Mouse (Mus musculus) hindbrain, embryonic 13.5 days (tissue): ENCODE results near the gene Srrd. TPM values are rescaled to one million over a fixed set of nuclear protein-coding genes. Genes with fewer than 3 reads are reported as not detected.

ENCODE experiments used
- ATAC-seq: fragments of 200-750 bp; cut with Nextera tagmentation; 2 replicates; pipeline ENCODE4 v1.8.0; 2017; ENCODE audit warnings: moderate TSS enrichment; ENCODE audit not compliant: low FRiP score
- H3K27ac ChIP-seq: fragments of 300-500 bp; sonication (generic); 2 replicates; pipeline ENCODE4 v1.5.1; 2015; ENCODE audit warnings: inconsistent platforms, mild to moderate bottlenecking, moderate library complexity
- H3K27me3 ChIP-seq: fragments of 300-500 bp; sonication (generic); 2 replicates; pipeline ENCODE4 v1.6.1; 2015; ENCODE audit warnings: mild to moderate bottlenecking, inconsistent platforms
- H3K36me3 ChIP-seq: fragments of 300-500 bp; sonication (generic); 2 replicates; pipeline ENCODE4 v1.6.1; 2015; ENCODE audit warnings: mild to moderate bottlenecking, inconsistent platforms
- H3K4me1 ChIP-seq: fragments of 300-500 bp; sonication (generic); replicated peaks from 2 replicates; pipeline ENCODE4 v1.6.1; 2015; ENCODE audit warnings: inconsistent platforms
- H3K4me2 ChIP-seq: fragments of 300-500 bp; sonication (generic); 2 replicates; pipeline ENCODE4 v1.6.1; 2015; ENCODE audit warnings: inconsistent platforms, mild to moderate bottlenecking, moderate library complexity
- H3K4me3 ChIP-seq: fragments of 300-500 bp; sonication (generic); 2 replicates; pipeline ENCODE4 v1.5.1; 2015; ENCODE audit warnings: mild to moderate bottlenecking, inconsistent platforms
- H3K9ac ChIP-seq: fragments of 300-500 bp; sonication (generic); 2 replicates; pipeline ENCODE4 v1.6.1; 2015; ENCODE audit warnings: mild to moderate bottlenecking, inconsistent platforms
- H3K9me3 ChIP-seq: fragments of 300-500 bp; sonication (generic); 2 replicates; pipeline ENCODE4 v1.6.1; 2016; ENCODE audit warnings: inconsistent platforms
- WGBS: fragments of 180-500 bp; shearing (Covaris S2); methylation state at CpG from one replicate; pipeline ENCODE4 v1.1.7; 2015; 5-methylcytosine and 5-hydroxymethylcytosine counted together
- polyA plus RNA-seq: library from polyadenylated mRNA; unstranded; fragments of >200 nt; fragmentation: Nextera tagmentation; extraction: Ambion mirVana; gene quantifications from 2 replicates; pipeline ENCODE4 v1.2.1, GENCODE M21; 2015

The Srrd gene
- polyA plus RNA-seq, 1 experiment from 2014 or later = 53.6 TPM

DNA sequence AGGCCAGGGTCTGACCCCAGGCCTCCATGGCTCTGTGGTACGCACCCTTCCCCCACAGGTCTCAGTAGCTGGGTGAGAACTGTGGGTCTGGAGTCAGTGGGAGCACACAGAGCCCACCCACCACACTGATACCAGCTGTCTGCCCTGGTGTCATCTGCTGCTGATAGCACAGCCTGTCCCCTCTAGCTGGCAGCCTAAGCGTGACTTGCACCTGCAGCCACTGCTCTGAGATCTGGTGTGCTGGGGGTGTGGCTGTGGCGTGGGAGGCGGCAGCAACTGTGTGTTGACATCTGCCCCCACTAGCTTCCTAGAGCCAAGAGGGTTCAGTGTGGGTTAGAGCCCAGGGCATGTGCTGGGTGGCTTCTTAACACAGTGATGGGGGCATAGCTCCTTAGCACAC is 33.3 kb upstream of the Srrd start:
- Histone ChIP-seq H3K4me1 (peaks cover 22% of the 10 kb centered on the region), H3K36me3 (peaks cover 77% of the 10 kb centered on the region)
- 85% methylated on average over 4 of the region's 4 CpGs for WGBS

DNA sequence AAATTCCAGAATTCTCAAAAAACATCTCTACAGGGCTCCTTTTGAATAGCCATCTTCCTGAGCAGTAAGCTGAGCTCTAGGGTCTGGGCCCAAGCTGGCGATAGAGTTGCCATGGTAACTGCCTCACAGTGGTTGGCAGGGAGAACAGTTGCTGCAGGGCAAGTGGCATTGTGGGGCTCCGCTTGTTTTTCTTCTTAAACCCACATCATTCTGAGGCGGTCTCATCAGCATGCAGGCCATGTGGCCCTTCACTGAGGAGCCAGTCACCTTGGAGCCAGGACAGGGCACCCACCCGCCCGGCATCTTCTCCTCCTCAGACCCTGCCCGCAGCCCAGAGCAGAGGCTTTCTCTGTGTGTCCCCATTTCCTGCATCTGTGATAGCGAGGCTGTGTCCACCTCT is 29.1 kb upstream of the Srrd start:
- no peak overlapping the region for H3K4me3 ChIP-seq
- H3K4me2 ChIP-seq = peak overlapping the region; percentile 36
- H3K27me3 ChIP-seq = no peaks in the 10 kb centered on the region
- H3K4me1 ChIP-seq = peaks cover 48% of the 10 kb centered on the region
- H3K9ac ChIP-seq = peak overlapping the region; percentile 66
- peak overlapping the region; percentile 94 for H3K27ac ChIP-seq
- H3K36me3 ChIP-seq = peaks cover 74% of the 10 kb centered on the region
- H3K9me3 ChIP-seq = no peaks in the 10 kb centered on the region
- WGBS = 11% methylated on average over 7 of the region's 7 CpGs
- peak; percentile 89 for ATAC-seq

More for the DNA sequence above, 33.3 kb upstream of the Srrd start:
- Histone ChIP-seq H3K9me3 (no peaks in the 10 kb centered on the region), H3K27me3 (no peaks in the 10 kb centered on the region), H3K4me3 (no peak overlapping the region), H3K9ac (peak overlapping the region; percentile 51; the same call in 1 of the 2 replicates), H3K27ac (no peak overlapping the region), H3K4me2 (no peak overlapping the region)
- ATAC-seq = no peak

DNA sequence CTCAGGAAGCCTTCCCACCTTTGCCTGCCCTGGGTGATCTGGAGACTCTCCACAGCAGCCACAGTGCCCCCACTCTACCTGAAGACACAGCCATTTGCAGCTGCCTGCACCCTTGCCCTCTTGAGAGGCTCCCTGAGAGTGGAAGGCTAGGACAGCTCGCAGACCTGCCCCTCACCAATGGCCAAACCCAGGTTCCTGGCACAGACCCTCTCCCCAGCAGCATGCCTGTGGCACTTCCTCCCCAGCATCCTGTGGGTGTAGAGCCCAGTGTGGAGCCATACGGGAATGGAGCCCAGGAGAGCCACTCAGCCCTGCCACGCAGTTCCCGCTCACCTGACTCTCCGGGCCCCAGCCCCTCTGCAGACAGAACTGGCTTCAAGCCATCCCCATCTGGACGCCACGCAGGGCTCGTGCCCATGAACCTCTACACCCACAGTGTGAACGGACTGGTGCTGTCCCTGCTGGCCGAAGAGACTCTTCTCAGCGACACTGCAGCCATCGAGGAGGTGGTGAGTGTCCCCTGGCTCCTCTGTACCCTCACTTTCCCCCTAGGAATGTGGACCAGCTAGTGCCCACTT is 27.5 kb upstream of the Srrd start:
- WGBS = 84% methylated on average over 12 of the region's 12 CpGs
- H3K4me1 ChIP-seq = peaks cover 48% of the 10 kb centered on the region
- H3K9me3 ChIP-seq = no peaks in the 10 kb centered on the region
- H3K4me3 ChIP-seq = no peak overlapping the region
- ATAC-seq = no peak
- H3K4me2 ChIP-seq = no peak overlapping the region
- H3K36me3 ChIP-seq = peaks cover 71% of the 10 kb centered on the region
- H3K9ac ChIP-seq = peak overlapping the region; percentile 53; the same call in 1 of the 2 replicates
- no peaks in the 10 kb centered on the region for H3K27me3 ChIP-seq
- peak overlapping the region; percentile 94 for H3K27ac ChIP-seq

DNA sequence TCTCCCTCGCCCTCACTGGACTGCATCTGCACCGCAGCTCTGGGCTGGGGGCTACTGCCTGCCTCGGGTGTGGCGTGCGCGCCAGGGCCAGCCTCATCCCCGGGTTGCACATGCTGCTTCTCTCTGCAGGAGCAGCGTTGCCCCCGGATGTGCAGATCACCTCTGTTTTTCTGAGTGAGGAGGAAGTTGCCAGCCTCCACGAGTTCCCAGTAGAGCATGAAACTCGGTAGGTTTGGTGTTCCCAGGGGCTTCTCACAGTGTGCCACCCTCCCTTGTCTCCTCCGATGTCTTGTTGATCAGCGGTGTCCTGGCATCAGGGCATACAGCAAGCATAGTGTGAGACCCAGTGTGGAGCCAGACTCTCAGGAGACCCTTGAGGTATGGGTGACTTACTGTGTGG is 26.5 kb upstream of the Srrd start:
- Histone ChIP-seq H3K27me3 (no peaks in the 10 kb centered on the region), H3K4me3 (no peak overlapping the region), H3K4me2 (no peak overlapping the region), H3K27ac (peak overlapping the region; percentile 46; the same call in 1 of the 2 replicates), H3K36me3 (peaks cover 71% of the 10 kb centered on the region), H3K4me1 (peaks cover 48% of the 10 kb centered on the region), H3K9me3 (no peaks in the 10 kb centered on the region), H3K9ac (peak overlapping the region; percentile 53)
- WGBS = 79% methylated on average over 13 of the region's 13 CpGs
- no peak for ATAC-seq

DNA sequence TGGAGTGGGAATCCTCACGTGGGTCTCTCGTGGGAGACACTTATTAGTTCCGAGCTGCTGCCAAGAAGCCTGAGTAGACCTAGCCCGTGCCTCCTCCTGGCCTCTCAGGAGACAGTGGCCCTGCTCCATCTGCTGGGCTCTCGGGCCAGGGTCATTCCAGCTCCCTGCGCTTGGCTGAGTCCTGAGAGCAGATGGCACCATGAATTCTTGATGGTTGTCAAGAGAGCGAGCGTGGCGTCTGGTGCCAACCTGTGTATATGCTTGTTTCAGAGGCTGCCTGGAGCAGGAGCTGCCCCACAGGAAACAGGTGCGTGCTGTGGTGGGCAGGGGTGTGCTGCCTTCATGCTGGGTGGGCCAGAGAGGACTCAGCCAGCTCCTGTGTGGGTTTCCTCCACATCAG is 25.8 kb upstream of the Srrd start:
- peaks cover 72% of the 10 kb centered on the region for H3K36me3 ChIP-seq

DNA sequence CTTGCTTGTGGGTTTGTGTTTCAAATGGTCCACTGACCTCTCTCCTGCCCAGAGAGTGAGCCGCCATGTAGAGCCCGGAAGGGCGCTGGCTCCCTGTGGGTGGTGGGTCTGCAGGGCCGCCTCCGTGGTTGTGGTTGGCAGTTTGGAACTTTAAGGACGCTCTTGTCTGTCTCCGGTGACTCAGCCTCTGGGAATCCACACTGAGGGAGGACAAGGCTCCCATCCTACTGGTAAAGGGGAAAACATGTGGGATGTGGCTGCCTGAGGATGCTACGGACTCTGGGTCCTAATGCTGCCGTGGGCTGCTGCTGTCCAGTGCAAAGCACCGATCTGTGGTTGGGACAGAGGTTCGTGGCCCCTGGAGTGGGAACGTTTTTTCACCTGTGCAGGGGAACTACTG is 25.1 kb upstream of the Srrd start:
- no peak overlapping the region for H3K27ac ChIP-seq
- no peak for ATAC-seq
- H3K36me3 ChIP-seq = peaks cover 75% of the 10 kb centered on the region
- peaks cover 45% of the 10 kb centered on the region for H3K4me1 ChIP-seq
- no peak overlapping the region for H3K9ac ChIP-seq
- no peaks in the 10 kb centered on the region for H3K9me3 ChIP-seq
- 91% methylated on average over 12 of the region's 12 CpGs for WGBS
- no peak overlapping the region for H3K4me3 ChIP-seq
- no peaks in the 10 kb centered on the region for H3K27me3 ChIP-seq
- no peak overlapping the region for H3K4me2 ChIP-seq

More for the DNA sequence above, 25.8 kb upstream of the Srrd start:
- Histone ChIP-seq H3K4me3 (no peak overlapping the region), H3K27ac (peak overlapping the region; percentile 46; the same call in 1 of the 2 replicates), H3K4me2 (no peak overlapping the region), H3K4me1 (peaks cover 48% of the 10 kb centered on the region), H3K9me3 (no peaks in the 10 kb centered on the region), H3K9ac (peak overlapping the region; percentile 53; the same call in 1 of the 2 replicates), H3K27me3 (no peaks in the 10 kb centered on the region)
- ATAC-seq = no peak
- 49% methylated on average over 10 of the region's 10 CpGs for WGBS

DNA sequence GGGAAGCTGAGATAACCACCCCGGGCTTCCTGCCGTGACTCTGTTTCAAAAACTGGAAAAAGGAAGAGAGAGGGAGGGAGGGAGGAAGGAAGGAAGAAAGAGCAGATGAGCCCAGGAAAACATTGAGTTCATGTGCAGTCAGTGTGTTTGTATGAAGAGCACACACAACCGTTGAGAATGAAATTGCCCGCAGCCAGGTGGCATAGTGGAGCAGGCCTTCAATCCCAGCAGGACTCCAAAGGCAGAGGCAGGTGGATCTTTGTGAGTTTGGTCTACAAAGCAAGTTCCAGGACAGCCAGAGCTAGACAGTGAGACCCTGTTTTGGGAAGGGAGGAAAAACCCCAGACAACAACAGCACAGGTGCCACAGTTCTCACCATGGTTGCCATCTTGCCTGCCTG is 24.5 kb upstream of the Srrd start:
- Histone ChIP-seq H3K4me1 (peaks cover 39% of the 10 kb centered on the region), H3K27me3 (no peaks in the 10 kb centered on the region), H3K9ac (no peak overlapping the region), H3K27ac (no peak overlapping the region), H3K4me2 (no peak overlapping the region), H3K4me3 (no peak overlapping the region), H3K36me3 (peaks cover 80% of the 10 kb centered on the region), H3K9me3 (no peaks in the 10 kb centered on the region)
- WGBS = 93% methylated on average over 4 of the region's 4 CpGs
- ATAC-seq = no peak

DNA sequence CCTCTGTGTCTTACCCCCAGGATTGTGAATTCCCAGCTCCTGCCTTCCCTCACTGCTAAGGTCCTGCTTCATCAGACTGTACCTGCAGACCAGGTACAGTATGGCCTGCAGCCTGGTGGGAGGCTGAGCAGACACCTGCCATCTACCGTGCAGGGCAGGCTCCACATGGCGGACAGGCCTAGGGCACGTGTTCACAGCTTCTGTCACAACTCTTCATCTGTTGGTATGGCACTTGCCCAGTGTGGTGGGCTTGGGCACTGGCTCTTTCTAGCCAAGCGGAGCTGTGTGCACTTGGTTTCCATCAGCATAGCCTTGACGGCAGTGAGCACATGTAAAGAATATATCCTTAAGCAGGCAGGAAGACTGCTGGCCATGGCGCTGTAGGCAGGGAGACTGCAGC is 24.0 kb upstream of the Srrd start:
- WGBS = 92% methylated on average over 6 of the region's 6 CpGs

DNA sequence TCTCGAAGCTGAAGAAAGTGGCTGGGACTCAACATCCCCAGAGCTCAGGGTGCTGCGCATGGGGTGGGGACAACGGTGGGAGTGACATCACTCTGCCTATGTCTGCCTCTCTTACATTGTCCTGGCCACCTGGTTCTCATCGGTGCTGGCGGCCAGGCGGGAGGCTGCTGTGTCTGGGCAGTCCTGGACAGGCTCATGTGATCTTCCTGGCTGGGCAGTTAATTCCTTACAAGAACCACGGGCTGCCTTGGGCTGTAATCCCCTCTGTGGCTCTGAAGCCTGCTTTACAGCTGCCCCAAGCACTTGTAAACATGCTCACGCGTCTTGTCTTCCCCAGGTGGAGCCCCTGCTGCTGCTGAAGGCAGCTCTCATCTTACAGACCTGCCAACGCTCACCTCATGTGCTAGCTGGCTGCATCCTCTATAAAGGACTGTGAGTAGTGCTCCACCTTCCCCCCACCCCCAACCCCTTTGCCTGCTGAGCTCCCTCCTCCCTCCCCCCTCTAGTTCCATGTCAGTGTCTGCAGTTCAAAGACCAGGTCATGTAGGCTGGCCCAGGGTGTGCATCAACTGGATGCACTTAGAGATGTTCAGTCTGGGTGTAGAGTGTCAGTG is 21.5 kb upstream of the Srrd start:
- no peaks in the 10 kb centered on the region for H3K27me3 ChIP-seq
- H3K4me1 ChIP-seq = peaks cover 8% of the 10 kb centered on the region
- no peak for ATAC-seq
- H3K4me3 ChIP-seq = no peak overlapping the region
- no peaks in the 10 kb centered on the region for H3K9me3 ChIP-seq
- WGBS = 81% methylated on average over 10 of the region's 10 CpGs
- H3K27ac ChIP-seq = no peak overlapping the region
- no peak overlapping the region for H3K9ac ChIP-seq
- no peak overlapping the region for H3K4me2 ChIP-seq
- H3K36me3 ChIP-seq = peaks cover 69% of the 10 kb centered on the region

More for the DNA sequence above, 24.0 kb upstream of the Srrd start:
- no peaks in the 10 kb centered on the region for H3K27me3 ChIP-seq
- ATAC-seq = no peak
- peaks cover 34% of the 10 kb centered on the region for H3K4me1 ChIP-seq
- H3K9ac ChIP-seq = no peak overlapping the region
- no peak overlapping the region for H3K27ac ChIP-seq
- H3K4me3 ChIP-seq = no peak overlapping the region
- H3K36me3 ChIP-seq = peaks cover 85% of the 10 kb centered on the region
- H3K4me2 ChIP-seq = no peak overlapping the region
- H3K9me3 ChIP-seq = no peaks in the 10 kb centered on the region

DNA sequence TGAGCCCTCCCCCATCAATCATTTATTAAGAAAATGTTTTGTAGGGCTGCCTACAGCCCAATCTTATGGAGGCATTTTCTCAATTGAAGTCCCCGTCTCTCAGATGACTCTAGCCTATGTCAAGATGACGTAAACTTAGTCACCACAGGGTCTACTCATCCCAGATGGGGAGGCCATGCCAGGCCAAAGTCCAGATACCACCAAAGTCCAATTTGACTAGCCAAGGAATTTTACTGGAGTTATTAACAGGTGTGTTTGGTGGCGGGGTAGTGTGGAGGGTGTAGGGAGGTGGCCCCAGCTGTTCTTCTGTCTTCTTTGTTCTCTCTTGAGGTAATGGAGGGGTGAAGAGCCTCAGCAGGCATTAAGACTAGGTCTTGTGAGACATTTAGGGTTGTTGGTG is 17.2 kb upstream of the Srrd start:
- H3K4me2 ChIP-seq = no peak overlapping the region
- peaks cover 74% of the 10 kb centered on the region for H3K36me3 ChIP-seq
- ATAC-seq = no peak

DNA sequence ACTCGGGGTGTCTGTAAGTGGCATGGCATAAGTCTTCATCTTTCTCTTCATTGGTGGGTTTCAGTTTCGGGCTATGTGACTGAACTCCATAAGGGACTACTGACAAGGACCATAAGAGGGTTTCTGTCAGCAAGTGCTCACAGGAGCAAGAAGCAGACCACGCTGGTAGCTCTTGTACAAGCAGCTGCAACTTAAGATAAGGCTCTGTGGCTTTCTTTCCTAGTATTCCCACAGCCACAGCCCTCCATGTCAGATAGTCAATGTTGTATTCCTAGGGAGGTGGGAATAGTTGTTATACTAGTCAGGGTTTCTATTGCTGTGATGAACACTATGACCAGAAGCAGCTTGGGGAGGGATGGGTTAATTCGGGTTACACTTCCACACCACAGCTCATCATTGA is 16.7 kb upstream of the Srrd start:
- Histone ChIP-seq H3K4me3 (no peak overlapping the region), H3K9me3 (no peaks in the 10 kb centered on the region), H3K4me1 (no peaks in the 10 kb centered on the region), H3K36me3 (peaks cover 74% of the 10 kb centered on the region), H3K27ac (no peak overlapping the region), H3K27me3 (no peaks in the 10 kb centered on the region), H3K9ac (no peak overlapping the region), H3K4me2 (no peak overlapping the region)
- WGBS = 96% methylated on average over 4 of the region's 4 CpGs
- ATAC-seq = no peak

More for the DNA sequence above, 17.2 kb upstream of the Srrd start:
- 94% methylated on average over 3 of the region's 3 CpGs for WGBS
- H3K4me3 ChIP-seq = no peak overlapping the region
- H3K4me1 ChIP-seq = no peaks in the 10 kb centered on the region
- H3K27me3 ChIP-seq = no peaks in the 10 kb centered on the region
- H3K9me3 ChIP-seq = no peaks in the 10 kb centered on the region
- no peak overlapping the region for H3K9ac ChIP-seq
- no peak overlapping the region for H3K27ac ChIP-seq

DNA sequence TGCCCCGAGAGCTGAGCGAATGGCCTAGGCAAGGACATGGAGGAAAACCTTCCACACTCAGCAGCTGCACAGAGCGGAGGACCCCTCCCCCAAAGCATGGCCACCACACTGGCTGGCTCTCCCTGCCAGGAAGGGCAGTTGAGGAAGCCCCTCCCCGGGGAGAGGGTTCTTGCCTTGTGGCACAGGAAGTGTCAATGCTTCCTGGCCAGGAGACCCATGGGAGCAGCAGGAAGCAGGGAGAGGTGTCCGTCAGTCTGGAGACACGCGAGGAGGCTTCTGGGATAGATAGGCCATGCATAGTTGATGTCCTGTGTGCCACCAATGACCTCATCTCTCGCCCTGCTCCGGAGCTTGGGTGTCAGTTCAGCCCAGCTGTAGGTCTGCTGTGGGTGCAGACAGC is 13.5 kb upstream of the Srrd start:
- Histone ChIP-seq H3K4me3 (no peak overlapping the region), H3K27ac (no peak overlapping the region; the same call in 1 of the 2 replicates), H3K4me2 (no peak overlapping the region), H3K4me1 (no peaks in the 10 kb centered on the region), H3K9me3 (no peaks in the 10 kb centered on the region), H3K36me3 (peaks cover 76% of the 10 kb centered on the region), H3K27me3 (no peaks in the 10 kb centered on the region), H3K9ac (no peak overlapping the region)
- ATAC-seq = no peak
- WGBS = 94% methylated on average over 9 of the region's 9 CpGs

DNA sequence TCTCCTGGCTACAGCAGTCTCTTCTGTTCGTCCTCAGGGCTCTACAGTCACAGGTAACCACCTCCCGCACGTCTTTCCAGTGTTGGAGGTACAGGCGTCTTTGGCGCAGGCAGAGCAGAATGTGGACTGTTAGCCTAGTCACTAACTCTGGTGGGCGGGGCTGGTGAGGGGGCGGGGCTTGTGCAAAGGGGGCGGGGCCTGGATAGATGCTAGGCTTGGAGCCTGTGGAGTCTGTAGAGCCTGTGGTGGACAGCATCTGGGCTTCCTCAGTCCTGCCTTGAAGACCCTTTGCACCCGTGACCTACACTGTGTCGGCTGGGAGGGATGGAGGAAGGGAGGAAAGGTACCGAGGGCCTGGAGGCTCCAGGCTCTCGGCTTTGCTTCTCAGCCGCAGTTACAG is 13.1 kb upstream of the Srrd start, which contains the start of gene Gm6583:
TSS of gene Gm6583 (minus strand) at position 124 of the 400 bp plus-strand sequence.
- ATAC-seq = no peak; the same call in 1 of the 2 replicates
- Histone ChIP-seq H3K36me3 (peaks cover 80% of the 10 kb centered on the region), H3K9ac (no peak within 1 kb of the TSS), H3K4me2 (no peak within 1 kb of the TSS), H3K9me3 (no peaks in the 10 kb centered on the region), H3K4me1 (no peaks in the 10 kb centered on the region), H3K27ac (no peak within 1 kb of the TSS; the same call in 1 of the 2 replicates), H3K27me3 (no peaks in the 10 kb centered on the region), H3K4me3 (no peak within 1 kb of the TSS)
- WGBS = 66% methylated on average over 13 of the region's 13 CpGs
